Mouse (Mus musculus) NIH3T3 (cell line): ENCODE measurements at regions not wholly inside any gene's neighbourhood (a gene's known extent, or its start where the extent isn't known, plus 50 kb on each side); places are given as distances from the start of the nearest gene placed in this dataset.
"Not testable (repeated sequence)": the region's sequence is repeated elsewhere in the genome, so short reads cannot be mapped to it uniquely, and the experiment has no call there.

Experiments used
- DNase-seq: peaks from one replicate; pipeline ENCODE4 v3.0.0-alpha.2; 2012; ENCODE audit warnings: low read depth

- DNase-seq: peak; percentile 63
Observed at GRCm38 (mm10) chr5:4355609-4356224, 163.6 kb downstream of the Mterf1b start.

DNA sequence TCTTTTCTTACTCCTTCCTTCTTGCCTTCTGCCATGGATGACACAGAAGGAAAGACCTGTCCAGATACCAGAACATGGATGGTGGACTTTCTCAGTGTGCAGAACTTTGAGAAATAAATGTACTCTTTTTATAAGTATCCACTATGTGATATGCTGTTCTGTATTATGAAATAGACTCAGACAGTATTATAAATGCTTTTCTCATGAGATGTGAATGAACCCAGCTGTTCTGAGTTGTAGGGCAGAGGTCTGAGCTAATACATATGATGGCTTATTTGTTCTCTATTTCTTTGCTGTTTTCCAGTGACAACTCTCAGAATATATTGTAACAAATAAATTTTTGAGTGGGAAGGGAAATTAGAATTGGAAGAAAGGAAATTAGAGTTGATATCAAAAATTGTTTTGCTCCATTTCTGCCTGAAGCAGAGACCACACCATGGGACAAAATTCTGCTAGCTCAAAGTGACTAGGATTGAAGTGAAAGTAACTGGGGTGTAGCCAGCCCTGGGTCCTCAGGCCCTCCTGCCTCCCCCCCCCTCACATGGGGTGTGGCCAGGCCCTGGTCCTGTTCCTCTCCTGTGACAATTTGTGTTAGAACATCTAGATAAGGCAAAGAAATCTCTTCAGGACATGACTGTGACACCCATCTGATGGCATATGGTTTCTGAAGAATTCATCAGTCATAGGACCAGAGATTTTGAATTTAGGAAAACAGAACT is 164.5 kb downstream of the Mterf1b start:
- DNase-seq: peak; percentile 32

DNA sequence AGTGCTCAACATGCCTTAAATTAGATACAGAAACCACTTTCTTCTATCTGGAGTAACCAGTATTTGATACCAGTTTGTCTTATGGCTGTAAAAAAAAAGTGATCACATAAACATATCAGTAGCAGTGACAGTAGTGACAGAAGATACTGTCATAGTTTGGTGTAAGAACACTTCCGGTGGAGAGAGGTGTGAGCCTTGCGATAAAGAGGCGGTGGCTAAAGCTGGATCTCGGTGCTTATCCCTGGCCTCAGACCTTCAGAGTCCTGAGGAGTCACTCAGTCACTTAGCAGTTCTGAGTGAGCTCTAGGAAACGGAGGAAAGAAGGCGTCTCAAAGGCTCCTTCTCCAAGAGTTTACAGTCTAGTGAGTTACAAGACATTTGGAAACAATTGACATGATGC is 169.4 kb downstream of the Mterf1b start:
- DNase-seq: not testable (repeated sequence)

DNA sequence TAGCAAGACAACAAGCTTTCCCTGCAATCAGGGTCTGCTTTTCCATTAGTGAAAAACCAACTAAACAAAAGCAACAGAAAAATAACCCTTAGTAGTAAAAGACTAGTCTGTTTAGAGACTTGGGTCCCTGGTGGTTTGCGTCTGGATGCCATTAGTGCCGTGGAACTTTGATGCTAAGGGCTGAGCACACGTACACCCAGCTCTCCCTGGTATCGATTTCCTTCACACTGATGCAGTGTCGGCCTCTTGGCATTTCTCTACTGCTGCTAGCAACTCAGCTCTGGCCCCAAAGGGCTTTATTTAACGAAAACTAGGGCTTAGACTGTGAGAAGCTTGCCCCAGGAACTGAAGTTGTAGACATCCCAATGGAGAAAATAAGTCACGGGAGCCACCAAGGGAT is 192.6 kb downstream of the Mterf1b start:
- DNase-seq: not testable (repeated sequence)

- DNase-seq: no peak
Observed at GRCm38 (mm10) chr5:4391083-4391482, 198.9 kb downstream of the Mterf1b start.

DNA sequence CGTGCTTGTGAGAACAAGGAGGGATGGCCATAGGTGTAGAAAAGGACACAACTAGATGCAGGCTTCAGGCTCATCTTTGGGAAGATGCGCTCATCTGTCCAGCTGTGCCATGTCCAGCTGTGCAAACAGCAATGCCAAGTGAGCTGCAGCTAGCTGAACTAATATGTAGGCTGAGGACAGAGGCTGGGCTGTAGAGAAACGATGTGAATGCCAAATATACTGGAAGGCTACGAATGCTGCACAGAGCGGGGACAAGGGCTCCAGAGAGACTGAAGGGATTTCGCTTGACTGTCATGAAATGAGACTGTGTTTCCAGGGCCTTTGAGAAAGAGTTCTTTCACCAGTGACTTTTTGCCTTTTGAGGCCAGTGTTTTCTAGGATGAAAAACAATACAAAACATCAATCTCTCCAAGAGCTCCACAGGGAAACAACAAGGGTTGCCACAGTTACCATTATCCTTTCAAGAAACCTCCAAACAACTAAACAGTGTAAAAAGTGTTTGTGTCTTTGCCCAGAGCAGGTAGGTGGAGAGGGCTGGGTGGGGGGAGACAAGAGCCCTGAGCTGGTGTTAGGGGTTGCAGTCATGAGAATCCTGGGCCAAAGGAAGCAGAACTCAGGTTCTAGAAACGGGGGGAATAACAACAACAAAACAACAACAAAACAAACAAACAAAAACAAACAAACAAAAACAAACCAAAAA is 202.3 kb downstream of the Mterf1b start:
- DNase-seq: not testable (repeated sequence)

GRCm38 (mm10) chr5:4398087-4398486 is 205.9 kb downstream of the Mterf1b start:
- no peak for DNase-seq

- no peak for DNase-seq
Observed at GRCm38 (mm10) chr5:4417761-4418160, 225.6 kb downstream of the Mterf1b start.
